21 mouse cellular contexts compared by ENCODE assay signal in genomic region chr11:104663241-104663877, GRCm38 (mm10). TPM values are rescaled to one million over a fixed set of nuclear protein-coding genes. Genes with fewer than 3 reads are reported as not detected.
DNase-seq lines count a peak whose midpoint lies in the region; TF ChIP-seq lines count a peak whose summit lies in the region.
"Had no signal": no experiment of that assay in that cellular context is flagged by ENCODE, and none has a peak within 500 bp of the region (broad histone marks: within the 10 kb centered on the region; RNA-seq: fewer than 3 reads in every experiment).

No protein-coding gene starts in this region.

- no peak overlapping the region for H3K27ac ChIP-seq in kidney, adult 2 months (ENCODE audit: insufficient read depth, low read depth, low read length)
- H3K27ac ChIP-seq: embryonic facial prominence, embryonic 15.5 days; forebrain, embryonic 13.5 days; heart, adult 2 months; hindbrain, embryonic 10.5 days; hindbrain, embryonic 14.5 days; intestine, embryonic 15.5 days had no signal

- TF ChIP-seq CTCF in kidney, adult 2 months (conservative IDR thresholded peaks at IDR 0.05; ENCODE audit: insufficient read depth, insufficient read length, low read depth, low read length): no peak

- no peak for TF ChIP-seq POLR2A in kidney, adult 2 months (IDR thresholded peaks at IDR 0.05; ENCODE audit: low read depth, low read length)

- no peaks in the 10 kb centered on the region for H3K36me3 ChIP-seq in kidney, adult 2 months (ENCODE audit: control insufficient read depth, insufficient read depth, low read length)
- H3K36me3 ChIP-seq: embryonic facial prominence, embryonic 15.5 days; hindbrain, embryonic 10.5 days had no signal

- H3K4me3 ChIP-seq in kidney, adult 2 months (ENCODE audit: insufficient read depth, low read depth, low read length): no peak overlapping the region
- H3K4me3 ChIP-seq: embryonic facial prominence, embryonic 15.5 days; forebrain, embryonic 13.5 days; heart, adult 2 months; hindbrain, embryonic 10.5 days; intestine, embryonic 15.5 days had no signal

- no peaks in the 10 kb centered on the region for H3K4me1 ChIP-seq in kidney, adult 2 months (ENCODE audit: control insufficient read depth, insufficient read depth, low read length)
- H3K4me1 ChIP-seq: forebrain, embryonic 13.5 days; hindbrain, embryonic 10.5 days had no signal

- 55% methylated on average over 6 of the region's 6 CpGs for WGBS in kidney, adult 2 months

- H3K27me3 ChIP-seq in kidney, adult 2 months (replicated peaks; ENCODE audit: control insufficient read depth, insufficient read depth, low read length): no peaks in the 10 kb centered on the region
- H3K27me3 ChIP-seq: embryonic facial prominence, embryonic 15.5 days; forebrain, embryonic 13.5 days; intestine, embryonic 15.5 days had no signal

- peak; percentile 28 for DNase-seq in adrenal gland, adult 2 months
- no peak for DNase-seq in adrenal gland, postnatal 10 days
- DNase-seq in kidney, adult 2 months: peak; percentile 29
- no peak for DNase-seq in kidney, adult 8-10 months
- peak; percentile 62 for DNase-seq in 3T3-L1 (ENCODE audit: low read depth, low spot score)
- peak; percentile 67 for DNase-seq in fibroblast of lung, adult 2 months (ENCODE audit: low read depth)
- DNase-seq in cerebellum, adult 9-10 months: no peak
- DNase-seq: adrenal gland, postnatal 14 days; cerebellum, adult 11-12 months; cerebellum, adult 9-11 months; cerebellum, postnatal 36 days; forebrain, postnatal 0 days; gastrocnemius, postnatal 36 days; heart, adult 2 months had no signal

RNA-seq across cellular contexts. Expression of gene Gm11639, which starts 22.1 kb away (rescaled TPM):
- under 1 TPM; 0.03 to 0.07 TPM for total RNA-seq in adrenal gland, adult 2 months (2021)
- polyA plus RNA-seq in adrenal gland, adult 2 months (2012; rRNA removed): not detected in 2 replicates
- total RNA-seq in adrenal gland, postnatal 10 days (2021): under 1 TPM; 0.12 TPM
- under 0.01 TPM in 1 of 2 replicates, not detected in the other for polyA plus RNA-seq in kidney, adult 2 months (2012; rRNA removed)
- total RNA-seq: gastrocnemius, postnatal 36 days had no signal
- polyA plus RNA-seq: C2C12; forebrain, embryonic 13.5 days; heart, adult 2 months; heart, embryonic 16.5 days; hindbrain, embryonic 10.5 days; intestine, embryonic 15.5 days had no signal

RNA-seq across cellular contexts. Expression of gene Itgb3, which starts 55.6 kb away (rescaled TPM):
- 10 to 100 TPM in 1 of 2 experiments, 1 to 10 TPM in 1; 4.9 to 11.2 TPM for total RNA-seq in adrenal gland, adult 2 months (2021)
- polyA plus RNA-seq in adrenal gland, adult 2 months (2012; rRNA removed): 3.3 and 3.7 TPM in 2 replicates
- 10 to 100 TPM in 1 of 2 experiments, 1 to 10 TPM in 1; 9.4 to 15.4 TPM for total RNA-seq in adrenal gland, postnatal 10 days (2021)
- polyA plus RNA-seq in kidney, adult 2 months (2012; rRNA removed): 0.99 and 1.3 TPM in 2 replicates

Comparison
In these comparisons a context has a peak if more than half of its experiments do, and no peak if none do; other contexts are left out.
1. DNase-seq: peak in adrenal gland, adult 2 months (single experiment), kidney, adult 2 months (single experiment), 3T3-L1 (single experiment) and fibroblast of lung, adult 2 months (single experiment); none in adrenal gland, postnatal 10 days (single experiment), kidney, adult 8-10 months (0 of 2) and cerebellum, adult 9-10 months (single experiment).